Mouse (Mus musculus): ENCODE measurements around the gene Pkp2.
A peak's percentile ranks its signal among the peaks of the same experiment; 100 is the strongest.
"Not testable (repeated sequence)": the region's sequence is repeated elsewhere in the genome, so short reads cannot be mapped to it uniquely, and the experiment has no call there.

The Pkp2 gene

GRCm38 (mm10) chr16:16213079-16213760 lies at the start of gene Pkp2:
Gene Pkp2 (plus strand): TSS chr16:16213318.
- DNase-seq (ENCODE audit: low read depth): peak; percentile 41

- no peak for DNase-seq (ENCODE audit: low read depth)
Observed at GRCm38 (mm10) chr16:16197374-16197773, 15.7 kb upstream of the Pkp2 start.

GRCm38 (mm10) chr16:16201991-16202390 lies 11.1 kb upstream of the Pkp2 start:
- DNase-seq (ENCODE audit: low read depth): not testable (repeated sequence)

- DNase-seq (ENCODE audit: low read depth): no peak
Observed at GRCm38 (mm10) chr16:16204648-16205047, 8.5 kb upstream of the Pkp2 start.

GRCm38 (mm10) chr16:16212723-16213078 lies 417 bp upstream of the Pkp2 start:
- no peak for DNase-seq (ENCODE audit: low read depth)

GRCm38 (mm10) chr16:16213761-16214305 lies 715 bp downstream of the Pkp2 start:
- DNase-seq (ENCODE audit: low read depth): no peak

GRCm38 (mm10) chr16:16215645-16216387 lies 2.7 kb downstream of the Pkp2 start:
- DNase-seq (ENCODE audit: low read depth): no peak

- no peak for DNase-seq (ENCODE audit: low read depth)
Observed at GRCm38 (mm10) chr16:16216934-16217333, 3.8 kb downstream of the Pkp2 start.

GRCm38 (mm10) chr16:16219835-16220234 lies 6.7 kb downstream of the Pkp2 start:
- no peak for DNase-seq (ENCODE audit: low read depth)

- DNase-seq (ENCODE audit: low read depth): no peak
Observed at GRCm38 (mm10) chr16:16222651-16223050, 9.5 kb downstream of the Pkp2 start.

GRCm38 (mm10) chr16:16224506-16224924 lies 11.4 kb downstream of the Pkp2 start:
- no peak for DNase-seq (ENCODE audit: low read depth)

- DNase-seq (ENCODE audit: low read depth): no peak
Observed at GRCm38 (mm10) chr16:16225828-16226227, 12.7 kb downstream of the Pkp2 start.

GRCm38 (mm10) chr16:16230439-16230838 lies 17.3 kb downstream of the Pkp2 start:
- DNase-seq (ENCODE audit: low read depth): no peak

- no peak for DNase-seq (ENCODE audit: low read depth)
Observed at GRCm38 (mm10) chr16:16233919-16234318, 20.8 kb downstream of the Pkp2 start.

- DNase-seq (ENCODE audit: low read depth): not testable (repeated sequence)
Observed at GRCm38 (mm10) chr16:16236681-16237080, 23.6 kb downstream of the Pkp2 start.

GRCm38 (mm10) chr16:16238356-16238755 lies 25.2 kb downstream of the Pkp2 start:
- no peak for DNase-seq (ENCODE audit: low read depth)

GRCm38 (mm10) chr16:16244711-16245110 lies 31.6 kb downstream of the Pkp2 start:
- no peak for DNase-seq (ENCODE audit: low read depth)

GRCm38 (mm10) chr16:16250470-16250869 lies 37.4 kb downstream of the Pkp2 start:
- no peak for DNase-seq (ENCODE audit: low read depth)

GRCm38 (mm10) chr16:16253326-16254074 lies 40.4 kb downstream of the Pkp2 start:
- DNase-seq (ENCODE audit: low read depth): no peak

GRCm38 (mm10) chr16:16255217-16255616 lies 42.1 kb downstream of the Pkp2 start:
- DNase-seq (ENCODE audit: low read depth): no peak

GRCm38 (mm10) chr16:16255874-16256273 lies 42.8 kb downstream of the Pkp2 start:
- no peak for DNase-seq (ENCODE audit: low read depth)

- DNase-seq (ENCODE audit: low read depth): no peak
Observed at GRCm38 (mm10) chr16:16256672-16257071, 43.6 kb downstream of the Pkp2 start.

- no peak for DNase-seq (ENCODE audit: low read depth)
Observed at GRCm38 (mm10) chr16:16260882-16261281, 47.8 kb downstream of the Pkp2 start.

Measured in c-Kit-positive CD71-negative TER-119-negative erythroid progenitor cells, embryonic 14.5 days (primary cell).